25 mouse cellular contexts compared by ENCODE assay signal in the genomic region with DNA sequence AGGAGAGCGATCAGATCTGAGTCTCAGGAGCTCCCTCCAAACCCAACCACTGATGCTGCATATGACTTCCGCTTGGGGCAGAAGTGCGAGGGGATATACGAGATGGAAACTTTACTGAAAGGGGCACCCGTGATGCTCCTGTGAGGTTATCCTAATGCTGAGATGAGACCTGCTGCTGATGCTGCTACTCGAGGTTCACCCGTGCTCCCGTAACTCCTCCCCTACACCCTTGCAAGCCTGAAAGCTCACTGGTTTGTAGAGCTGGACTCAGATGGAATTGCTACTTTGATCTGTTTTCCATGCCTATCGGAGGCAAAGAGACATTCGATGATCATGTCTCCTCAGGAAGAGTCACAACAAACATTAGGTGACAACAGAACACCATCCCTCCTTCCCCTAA.
"Had no signal": no experiment of that assay in that cellular context is flagged by ENCODE, and none has a peak within 500 bp of the region (broad histone marks: within the 10 kb centered on the region; RNA-seq: fewer than 3 reads in every experiment).

No protein-coding gene starts in this region.

- H3K4me1 ChIP-seq: hindbrain, embryonic 13.5 days; hindbrain, embryonic 15.5 days; limb, embryonic 12.5 days had no signal

- H3K4me2 ChIP-seq: heart, embryonic 12.5 days; hindbrain, embryonic 13.5 days; hindbrain, embryonic 15.5 days; intestine, embryonic 15.5 days; limb, embryonic 12.5 days; liver, embryonic 11.5 days; liver, embryonic 13.5 days had no signal

- H3K27ac ChIP-seq: gastrocnemius, adult 2 months; heart, embryonic 10.5 days; hindbrain, embryonic 13.5 days; hindbrain, embryonic 15.5 days; hindbrain, postnatal 0 days; intestine, embryonic 15.5 days; layer of hippocampus, adult 2 months; left cerebral cortex, adult 2 months; limb, embryonic 10.5 days; limb, embryonic 12.5 days; liver, embryonic 13.5 days had no signal

- H3K9ac ChIP-seq: heart, embryonic 12.5 days; hindbrain, embryonic 13.5 days; hindbrain, embryonic 15.5 days; intestine, embryonic 15.5 days; limb, embryonic 12.5 days; liver, embryonic 13.5 days had no signal

- ATAC-seq: hindbrain, postnatal 0 days; intestine, embryonic 15.5 days; intestine, postnatal 0 days had no signal

- H3K9me3 ChIP-seq: heart, embryonic 10.5 days; heart, embryonic 12.5 days; hindbrain, embryonic 13.5 days; hindbrain, embryonic 15.5 days; intestine, embryonic 15.5 days; limb, embryonic 10.5 days; limb, embryonic 12.5 days; liver, embryonic 13.5 days had no signal

- H3K36me3 ChIP-seq: heart, embryonic 10.5 days; heart, embryonic 12.5 days; hindbrain, embryonic 13.5 days; hindbrain, embryonic 15.5 days; intestine, embryonic 15.5 days; limb, embryonic 10.5 days; limb, embryonic 12.5 days; liver, embryonic 13.5 days had no signal

- H3K4me3 ChIP-seq: gastrocnemius, adult 2 months; heart, embryonic 10.5 days; heart, embryonic 12.5 days; hindbrain, embryonic 13.5 days; hindbrain, embryonic 15.5 days; intestine, embryonic 15.5 days; layer of hippocampus, adult 2 months; left cerebral cortex, adult 2 months; limb, embryonic 10.5 days; limb, embryonic 12.5 days; liver, embryonic 13.5 days had no signal

- DNase-seq: gastrocnemius, adult 2 months; gastrocnemius, postnatal 10 days; gastrocnemius, postnatal 25 days; heart, adult 18-20 months; heart, postnatal 10 days; heart, postnatal 36 days; kidney, adult 18-20 months; kidney, adult 8-10 months; kidney, postnatal 10 days; kidney, postnatal 25 days; kidney, postnatal 4 days; liver; liver, embryonic 13.5 days had no signal

- H3K27me3 ChIP-seq: heart, embryonic 12.5 days; hindbrain, embryonic 15.5 days; intestine, embryonic 15.5 days; limb, embryonic 12.5 days had no signal
